Mouse (Mus musculus): ENCODE measurements around the gene Il1f10.
A peak's percentile ranks its signal among the peaks of the same experiment; 100 is the strongest.

The Il1f10 gene

GRCm38 (mm10) chr2:24290896-24291295 lies at the start of gene Il1f10:
Gene Il1f10, plus strand, starts transcription at chr2:24291196.
- DNase-seq (ENCODE audit: low spot score) = no peak

- DNase-seq (ENCODE audit: low spot score) = no peak
These were observed 23.5 kb upstream of the Il1f10 start for GRCm38 (mm10) chr2:24267503-24267902.

- DNase-seq (ENCODE audit: low spot score) = no peak
These were observed 17.4 kb upstream of the Il1f10 start for GRCm38 (mm10) chr2:24273619-24274018.

GRCm38 (mm10) chr2:24275146-24275545 lies 15.8 kb upstream of the Il1f10 start:
- no peak for DNase-seq (ENCODE audit: low spot score)

GRCm38 (mm10) chr2:24276654-24277053 lies 14.3 kb upstream of the Il1f10 start, which contains the start of gene Il1f5:
Gene Il1f5, plus strand, starts transcription at chr2:24276954.
- no peak for DNase-seq (ENCODE audit: low spot score)

GRCm38 (mm10) chr2:24294616-24295015 lies 3.6 kb downstream of the Il1f10 start:
- no peak for DNase-seq (ENCODE audit: low spot score)

- no peak for DNase-seq (ENCODE audit: low spot score)
These were observed 5.8 kb downstream of the Il1f10 start for GRCm38 (mm10) chr2:24296837-24297236.

- no peak for DNase-seq (ENCODE audit: low spot score)
These were observed 20.5 kb downstream of the Il1f10 start for GRCm38 (mm10) chr2:24311302-24312001.

- DNase-seq (ENCODE audit: low spot score) = no peak
These were observed 25.9 kb downstream of the Il1f10 start for GRCm38 (mm10) chr2:24316919-24317318.

- no peak for DNase-seq (ENCODE audit: low spot score)
These were observed 27.1 kb downstream of the Il1f10 start for GRCm38 (mm10) chr2:24317919-24318598.

GRCm38 (mm10) chr2:24335333-24335732 lies 44.3 kb downstream of the Il1f10 start:
- DNase-seq (ENCODE audit: low spot score) = peak; percentile 43

GRCm38 (mm10) chr2:24336545-24336944 lies 45.5 kb downstream of the Il1f10 start, which contains the start of gene Il1rn:
Gene Il1rn, plus strand, starts transcription at chr2:24336853.
- DNase-seq (ENCODE audit: low spot score) = peak; percentile 5

GRCm38 (mm10) chr2:24341395-24341885 lies 50.4 kb downstream of the Il1f10 start:
- no peak for DNase-seq (ENCODE audit: low spot score)

All from ovary, adult 18-20 months (tissue).